Comparison of ENCODE assay signal across 8 mouse cellular contexts in genomic region chr14:49785793-49786192, GRCm38 (mm10). TPM values are rescaled to one million over a fixed set of nuclear protein-coding genes. Genes with fewer than 3 reads are reported as not detected.
DNase-seq lines count a peak whose midpoint lies in the region; ATAC-seq and TF ChIP-seq lines count a peak whose summit lies in the region.

No protein-coding gene starts in this region.

- WGBS in hindbrain, embryonic 11.5 days: 62% methylated on average over 2 of the region's 2 CpGs
- WGBS in hindbrain, embryonic 13.5 days: 57% methylated on average over 2 of the region's 2 CpGs
- 60% methylated on average over 2 of the region's 2 CpGs for WGBS in embryonic facial prominence, embryonic 10.5 days

- DNase-seq in hindbrain, embryonic 11.5 days (ENCODE audit: low spot score): peak; percentile 81
- DNase-seq in adipocyte (ENCODE audit: low spot score): peak; percentile 27
- DNase-seq in embryonic facial prominence, embryonic 10.5 days (ENCODE audit: low spot score): peak; percentile 56
- peak; percentile 61 for DNase-seq in layer of hippocampus, adult 11-12 months (ENCODE audit: low spot score)
- peak; percentile 69 for DNase-seq in lung, postnatal 14 days
- DNase-seq in spleen, adult 12 weeks (ENCODE audit: low spot score): no peak

- H3K9me3 ChIP-seq in hindbrain, embryonic 11.5 days (ENCODE audit: control insufficient read depth, low read length): no peaks in the 10 kb centered on the region
- H3K9me3 ChIP-seq in hindbrain, embryonic 13.5 days: no peaks in the 10 kb centered on the region
- H3K9me3 ChIP-seq in embryonic facial prominence, embryonic 10.5 days: no peaks in the 10 kb centered on the region

- peaks cover 3% of the 10 kb centered on the region for H3K27me3 ChIP-seq in hindbrain, embryonic 11.5 days (ENCODE audit: control insufficient read depth, insufficient read depth, low read length)
- 0 out of 2 replicates have a peak, but pooled peaks cover 6% of the 10 kb centered on the region for H3K27me3 ChIP-seq in hindbrain, embryonic 13.5 days
- H3K27me3 ChIP-seq in C2C12 (ENCODE audit: control insufficient read depth, insufficient read depth, insufficient read length): no peaks in the 10 kb centered on the region
- H3K27me3 ChIP-seq in embryonic facial prominence, embryonic 10.5 days (replicated peaks; ENCODE audit: low read depth, poor library complexity, severe bottlenecking): peaks cover 4% of the 10 kb centered on the region

- H3K79me3 ChIP-seq in C2C12 (ENCODE audit: low read depth): no peaks in the 10 kb centered on the region

- no peaks in the 10 kb centered on the region for H3K79me2 ChIP-seq in C2C12 (ENCODE audit: control insufficient read depth, insufficient read depth)

- H3ac ChIP-seq in C2C12 (ENCODE audit: control insufficient read depth, insufficient read length, low read depth): no peak overlapping the region

- no peak overlapping the region for H3K4me3 ChIP-seq in hindbrain, embryonic 11.5 days (ENCODE audit: low read depth, low read length)
- no peak overlapping the region for H3K4me3 ChIP-seq in hindbrain, embryonic 13.5 days
- H3K4me3 ChIP-seq in C2C12 (ENCODE audit: insufficient read depth, poor library complexity, severe bottlenecking): no peak overlapping the region
- no peak overlapping the region for H3K4me3 ChIP-seq in embryonic facial prominence, embryonic 10.5 days

- H3K4me2 ChIP-seq in hindbrain, embryonic 11.5 days (replicated peaks; ENCODE audit: low read depth, low read length): no peak overlapping the region
- no peak overlapping the region for H3K4me2 ChIP-seq in hindbrain, embryonic 13.5 days

- H3K27ac ChIP-seq in hindbrain, embryonic 11.5 days (ENCODE audit: low read depth, low read length): no peak overlapping the region
- no peak overlapping the region for H3K27ac ChIP-seq in hindbrain, embryonic 13.5 days
- no peak overlapping the region for H3K27ac ChIP-seq in embryonic facial prominence, embryonic 10.5 days (replicated peaks)

- H3K4me1 ChIP-seq in hindbrain, embryonic 11.5 days (replicated peaks; ENCODE audit: control insufficient read depth, insufficient read depth, low read length): no peaks in the 10 kb centered on the region
- peaks cover 18% of the 10 kb centered on the region for H3K4me1 ChIP-seq in hindbrain, embryonic 13.5 days (replicated peaks)
- H3K4me1 ChIP-seq in embryonic facial prominence, embryonic 10.5 days: peaks cover 14% of the 10 kb centered on the region

- no peaks in the 10 kb centered on the region for H3K36me3 ChIP-seq in hindbrain, embryonic 11.5 days (ENCODE audit: control insufficient read depth, insufficient read depth, low read length)
- H3K36me3 ChIP-seq in hindbrain, embryonic 13.5 days: no peaks in the 10 kb centered on the region
- no peaks in the 10 kb centered on the region for H3K36me3 ChIP-seq in C2C12 (ENCODE audit: control insufficient read depth, insufficient read depth)
- H3K36me3 ChIP-seq in embryonic facial prominence, embryonic 10.5 days (replicated peaks): no peaks in the 10 kb centered on the region

- no peak overlapping the region for H3K9ac ChIP-seq in hindbrain, embryonic 11.5 days (ENCODE audit: low read depth, low read length)
- H3K9ac ChIP-seq in hindbrain, embryonic 13.5 days: no peak overlapping the region

- no peak for ATAC-seq in hindbrain, embryonic 11.5 days (ENCODE audit: low FRiP score)
- no peak for ATAC-seq in hindbrain, embryonic 13.5 days (ENCODE audit: low FRiP score)

- peak; percentile 24 for TF ChIP-seq CTCF in C2C12 (IDR thresholded peaks at IDR 0.05; ENCODE audit: control insufficient read depth, insufficient read depth, insufficient read length)

TF ChIP-seq in C2C12, 6 proteins besides CTCF, POLR2A, EP300 and RAD21:
- TF ChIP-seq USF1 (IDR thresholded peaks at IDR 0.05; ENCODE audit: low read depth) (no peak), MYOG (IDR thresholded peaks at IDR 0.05; ENCODE audit: control insufficient read depth, extremely low read depth, insufficient read length) (no peak)
TF ChIP-seq in C2C12: peak in this region for 0.

RNA-seq across cellular contexts. Expression of gene Armh4, which starts 2.6 kb away (rescaled TPM):
- polyA plus RNA-seq in hindbrain, embryonic 11.5 days (2014; fragmentation: Nextera tagmentation; extraction: Ambion mirVana): 44.7 and 45.6 TPM in 2 replicates
- polyA plus RNA-seq in hindbrain, embryonic 13.5 days (2015; fragmentation: Nextera tagmentation; extraction: Ambion mirVana): 37.9 and 38.9 TPM in 2 replicates
- not detected for polyA plus RNA-seq in C2C12 (2012; fragmentation: generic; extraction: Trizol)
- 18.8 and 22.8 TPM in 2 replicates for polyA plus RNA-seq in embryonic facial prominence, embryonic 10.5 days (2016; fragmentation: Nextera tagmentation; extraction: Ambion mirVana)

Comparison
In these comparisons a context has a peak if more than half of its experiments do, and no peak if none do; other contexts are left out.
1. RNA of gene Armh4, which starts 2.6 kb away (polyA plus RNA-seq): 44.7 to 45.6 TPM in hindbrain, embryonic 11.5 days, 37.9 to 38.9 TPM in hindbrain, embryonic 13.5 days and 18.8 to 22.8 TPM in embryonic facial prominence, embryonic 10.5 days; not detected in C2C12 (single experiment); every median in the first group is over 10 times any median in the second.